Mouse (Mus musculus) right cerebral cortex, adult 2 months (tissue): ENCODE results near the gene Tomt.
"Not testable (repeated sequence)": the region's sequence is repeated elsewhere in the genome, so short reads cannot be mapped to it uniquely, and the experiment has no call there.

ENCODE experiments used
- DNase-seq, 2 experiments: peaks; one replicate each; pipeline ENCODE4 v3.0.0; 2021 to 2022; ENCODE audit warnings: low spot score in 2 of 2

Gene Tomt

GRCm38 (mm10) chr7:101906287-101906681 lies at the start of gene Tomt:
TSS of gene Tomt (minus strand) at chr7:101906359.
- no peak for DNase-seq

GRCm38 (mm10) chr7:101955862-101956261 lies 49.7 kb upstream of the Tomt start:
- DNase-seq: no peak

- no peak for DNase-seq
Measured at GRCm38 (mm10) chr7:101955276-101955675, 49.1 kb upstream of the Tomt start.

DNA sequence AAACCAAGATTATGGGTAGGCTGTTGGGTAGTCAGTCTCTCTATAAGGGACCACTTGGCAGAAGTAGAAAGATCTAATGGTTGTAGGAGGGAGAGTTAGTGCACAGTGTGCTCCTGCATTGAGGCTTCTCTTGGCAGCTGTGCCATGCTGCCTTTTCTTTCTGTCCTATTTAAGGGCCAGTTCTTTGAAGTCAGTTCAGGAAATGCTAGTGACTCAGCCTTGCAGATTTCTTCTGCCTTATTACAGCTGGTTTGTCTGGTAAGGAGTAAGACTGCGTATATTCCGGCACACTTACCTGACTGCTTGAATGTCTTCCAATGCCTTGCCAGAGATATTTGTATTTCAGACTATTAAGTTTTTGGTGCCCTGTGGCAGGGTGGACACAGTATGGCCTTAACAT lies 48.0 kb upstream of the Tomt start:
- DNase-seq: peak; percentile 18 to 20

DNA sequence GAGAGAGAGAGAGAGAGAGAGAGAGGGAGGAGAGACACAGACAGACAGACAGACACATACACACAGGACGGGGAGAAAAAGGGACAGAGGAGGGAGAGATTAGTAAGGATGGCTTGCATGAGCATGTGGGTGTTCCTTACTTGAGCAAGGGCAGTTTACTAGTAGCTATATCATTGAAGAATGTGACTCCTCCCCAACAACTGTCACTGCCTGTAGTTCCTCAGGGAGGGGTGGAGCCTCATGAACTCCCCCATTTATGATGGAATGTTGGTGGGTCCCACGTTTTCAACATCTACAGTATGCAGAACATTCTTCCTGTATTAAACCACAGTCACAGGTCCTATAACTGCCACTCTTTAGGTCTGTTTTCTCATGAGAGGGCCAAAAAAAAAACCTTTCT lies 45.9 kb upstream of the Tomt start:
- no peak for DNase-seq

GRCm38 (mm10) chr7:101951648-101952047 lies 45.5 kb upstream of the Tomt start:
- no peak for DNase-seq

DNA sequence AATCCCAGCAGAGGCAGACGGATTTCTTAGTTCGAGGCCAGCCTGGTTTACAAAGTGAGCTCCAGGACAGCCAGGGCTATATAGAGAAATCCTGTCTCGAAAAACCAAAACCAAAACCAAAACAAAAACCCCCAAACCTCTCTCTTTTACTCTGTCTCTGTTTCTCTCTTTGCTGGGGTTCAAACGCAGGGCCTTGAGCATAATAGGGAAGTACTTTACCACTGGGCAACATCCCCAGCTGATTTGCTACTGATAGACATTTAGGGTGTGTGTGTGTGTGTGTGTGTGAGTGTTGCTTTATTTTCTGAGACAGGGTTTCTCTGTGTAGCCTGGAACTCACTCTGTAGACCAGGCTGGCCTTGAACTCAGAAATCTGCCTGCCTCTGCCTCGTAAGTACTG lies 42.8 kb upstream of the Tomt start:
- not testable (repeated sequence) for DNase-seq

GRCm38 (mm10) chr7:101939758-101940157 lies 33.6 kb upstream of the Tomt start:
- no peak for DNase-seq

DNA sequence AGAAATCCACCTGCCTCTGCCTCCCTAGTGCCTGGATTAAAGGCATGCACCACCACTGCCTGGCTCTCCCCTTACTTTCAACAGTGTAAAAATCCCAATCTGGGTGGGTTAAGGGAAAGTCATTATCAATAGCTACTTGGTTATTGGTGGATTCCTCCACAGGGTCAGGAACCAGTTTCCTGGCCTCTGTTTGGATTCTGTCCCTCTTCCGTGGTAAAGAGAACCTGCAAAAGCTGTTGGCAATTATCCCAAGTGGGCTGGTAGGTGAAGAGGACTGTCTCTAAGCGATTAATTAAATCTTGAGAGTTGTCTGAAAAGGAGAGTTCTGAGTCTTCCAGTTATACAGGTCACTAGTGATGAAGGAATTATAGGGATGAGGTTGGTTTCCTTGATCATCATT lies 32.2 kb upstream of the Tomt start:
- DNase-seq: no peak

DNA sequence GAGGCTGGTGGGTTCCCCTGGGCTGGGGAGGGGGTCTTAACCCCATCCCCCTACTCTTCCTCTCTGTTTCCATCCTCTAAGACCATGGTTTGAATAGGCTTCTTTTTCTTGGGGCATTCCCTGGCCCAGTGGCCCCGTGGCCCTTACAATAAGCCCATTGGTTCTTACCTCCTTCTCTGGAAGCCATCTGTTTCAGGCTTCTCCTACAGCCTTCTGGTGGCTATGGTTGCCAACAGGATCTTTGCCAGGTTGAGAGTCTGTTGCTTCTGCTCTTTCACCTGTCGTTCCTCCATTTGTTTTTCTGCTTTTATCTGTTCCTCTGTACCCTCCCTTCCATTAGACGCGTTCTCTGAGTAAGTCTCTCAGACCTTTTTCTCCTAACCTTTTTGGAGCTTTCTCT lies 31.4 kb upstream of the Tomt start:
- peak in 1 of 2 experiments; percentile 17 for DNase-seq

GRCm38 (mm10) chr7:101936996-101937395 lies 30.8 kb upstream of the Tomt start:
- no peak for DNase-seq

GRCm38 (mm10) chr7:101935957-101936356 lies 29.8 kb upstream of the Tomt start:
- DNase-seq: no peak

DNA sequence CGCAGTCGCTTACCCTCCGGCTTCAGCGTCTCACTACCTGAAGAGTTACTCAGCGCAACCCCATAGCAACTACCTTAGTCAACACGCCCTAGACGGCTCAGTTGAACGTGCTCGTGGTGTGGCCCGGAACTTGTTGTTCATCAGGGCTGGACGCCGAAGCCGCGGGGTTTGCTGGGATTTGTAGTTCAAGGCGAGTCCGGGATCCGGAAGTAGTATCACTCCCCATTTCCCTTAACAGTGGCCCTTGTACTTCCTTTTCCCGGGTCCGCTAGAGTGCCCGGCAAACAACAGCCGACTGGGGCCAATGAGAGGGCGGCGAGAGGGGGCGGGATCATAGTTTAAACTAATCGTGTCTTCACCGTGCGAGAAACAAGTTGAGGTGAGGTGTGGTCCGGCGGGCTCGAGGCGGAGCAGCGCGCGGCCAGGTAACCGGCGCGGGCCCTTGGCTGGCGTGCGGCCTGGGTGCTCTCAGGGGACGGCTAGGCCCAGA lies 27.6 kb upstream of the Tomt start, which contains the start of the genes Lrrc51 and Numa1:
Gene Lrrc51 (minus strand): TSS at position 145 of the 490 bp plus-strand sequence.
Gene Numa1 (plus strand): TSS at position 361 of the 490 bp plus-strand sequence.
- DNase-seq: peak; percentile 98 to 99

DNA sequence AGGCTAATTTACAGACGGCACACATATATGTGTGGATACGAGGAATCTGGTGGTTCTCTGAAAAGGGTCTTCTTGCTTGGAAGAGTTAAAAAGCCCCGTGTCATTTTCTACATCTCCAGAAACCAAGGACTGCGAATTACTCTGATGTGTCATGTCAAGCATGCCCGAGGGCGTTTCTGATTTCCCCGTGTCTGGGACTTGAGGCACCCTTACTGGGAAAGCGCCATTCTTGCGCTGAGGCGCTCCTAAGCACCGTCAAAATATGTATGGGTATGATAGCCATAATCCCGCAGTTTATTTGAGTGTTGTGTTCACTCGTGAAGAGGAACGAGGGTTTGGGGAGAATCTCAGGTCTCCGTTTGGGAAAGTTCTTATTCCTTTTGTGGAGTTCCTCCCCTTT lies 27.1 kb upstream of the Tomt start:
- no peak for DNase-seq

DNA sequence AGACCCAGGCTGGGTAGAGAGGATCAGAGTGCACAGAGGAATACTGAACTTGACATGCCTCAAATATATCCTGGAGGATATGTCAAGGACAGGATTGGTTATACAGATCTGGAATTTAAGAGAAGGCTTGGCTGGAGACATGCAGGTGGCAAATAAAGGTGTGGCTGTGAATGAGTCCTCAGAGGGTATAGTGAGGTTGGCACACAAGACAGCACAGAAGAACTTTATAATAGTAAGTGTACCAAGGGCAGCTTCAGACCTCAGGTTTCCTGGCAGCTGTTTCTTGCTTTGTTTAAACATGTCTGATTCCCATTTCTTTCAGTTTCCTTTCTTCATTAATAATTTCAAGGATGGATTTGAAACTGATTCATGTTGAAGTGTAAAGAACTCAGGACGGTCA lies 26.4 kb upstream of the Tomt start:
- no peak for DNase-seq

GRCm38 (mm10) chr7:101928093-101928492 lies 21.9 kb upstream of the Tomt start:
- DNase-seq: no peak

- DNase-seq: not testable (repeated sequence)
Measured at GRCm38 (mm10) chr7:101925892-101926291, 19.7 kb upstream of the Tomt start.

DNA sequence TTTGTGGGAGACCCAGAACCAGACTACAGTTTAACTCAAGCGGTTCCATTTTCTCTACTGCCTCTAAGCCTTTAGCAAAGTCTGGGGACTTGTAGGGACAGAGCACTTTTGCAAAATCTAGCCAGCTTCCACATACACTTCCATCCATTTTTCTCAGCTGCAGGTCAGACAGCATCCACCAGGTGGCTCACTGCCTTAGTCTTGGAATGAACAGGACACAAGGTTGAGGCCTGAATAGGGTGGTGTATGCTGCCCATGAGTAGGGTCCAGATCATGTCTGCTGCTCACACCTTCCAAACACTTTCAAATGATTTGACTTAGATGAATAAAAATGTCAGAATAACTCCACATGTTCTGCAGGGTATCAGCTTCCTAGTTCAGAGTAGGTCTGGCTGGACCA lies 11.9 kb upstream of the Tomt start:
- DNase-seq: peak; percentile 75 to 81

DNA sequence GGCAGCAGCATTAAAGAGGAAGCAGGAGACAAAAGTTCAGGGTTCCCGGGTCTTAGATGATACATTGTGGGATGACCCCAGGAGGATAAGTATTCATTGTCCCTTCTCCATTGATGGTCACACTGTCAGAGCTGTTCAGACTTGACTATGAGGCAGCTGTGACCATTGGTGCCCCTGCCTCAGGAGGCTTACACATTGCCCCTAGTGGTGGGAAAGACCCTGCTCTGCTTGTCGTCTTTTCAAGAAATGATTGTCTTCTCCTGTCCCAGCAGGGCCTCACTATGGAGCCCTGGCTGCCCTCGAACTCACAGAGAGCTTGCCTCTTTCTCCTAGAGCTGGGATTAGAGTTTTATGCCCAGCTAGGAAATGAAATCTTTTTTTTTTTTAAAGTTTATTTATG lies 5.8 kb upstream of the Tomt start:
- DNase-seq: no peak

- no peak for DNase-seq
Measured at GRCm38 (mm10) chr7:101910138-101910537, 4.0 kb upstream of the Tomt start.

DNA sequence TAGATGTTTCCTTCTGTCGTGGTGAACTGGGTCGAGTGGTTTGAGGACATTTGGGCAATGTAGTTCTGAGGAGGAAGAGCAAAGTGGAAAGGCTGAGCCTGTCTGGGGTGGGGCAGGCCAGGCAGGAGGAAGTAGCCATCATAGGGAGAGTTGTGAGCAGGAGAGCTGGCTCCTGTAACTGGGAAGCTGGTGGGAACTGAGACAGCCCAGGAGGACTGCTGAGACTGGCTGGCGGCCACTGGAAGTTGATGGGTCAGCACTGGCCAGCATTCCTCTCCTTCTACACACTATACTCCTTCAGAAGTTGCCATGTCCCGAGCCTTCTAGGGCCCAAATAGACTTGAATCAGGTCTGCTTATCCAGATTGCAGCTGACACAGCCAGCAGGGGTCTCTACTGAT lies 2.2 kb upstream of the Tomt start:
- DNase-seq: no peak

GRCm38 (mm10) chr7:101906696-101907095 lies 537 bp upstream of the Tomt start:
- no peak for DNase-seq

DNA sequence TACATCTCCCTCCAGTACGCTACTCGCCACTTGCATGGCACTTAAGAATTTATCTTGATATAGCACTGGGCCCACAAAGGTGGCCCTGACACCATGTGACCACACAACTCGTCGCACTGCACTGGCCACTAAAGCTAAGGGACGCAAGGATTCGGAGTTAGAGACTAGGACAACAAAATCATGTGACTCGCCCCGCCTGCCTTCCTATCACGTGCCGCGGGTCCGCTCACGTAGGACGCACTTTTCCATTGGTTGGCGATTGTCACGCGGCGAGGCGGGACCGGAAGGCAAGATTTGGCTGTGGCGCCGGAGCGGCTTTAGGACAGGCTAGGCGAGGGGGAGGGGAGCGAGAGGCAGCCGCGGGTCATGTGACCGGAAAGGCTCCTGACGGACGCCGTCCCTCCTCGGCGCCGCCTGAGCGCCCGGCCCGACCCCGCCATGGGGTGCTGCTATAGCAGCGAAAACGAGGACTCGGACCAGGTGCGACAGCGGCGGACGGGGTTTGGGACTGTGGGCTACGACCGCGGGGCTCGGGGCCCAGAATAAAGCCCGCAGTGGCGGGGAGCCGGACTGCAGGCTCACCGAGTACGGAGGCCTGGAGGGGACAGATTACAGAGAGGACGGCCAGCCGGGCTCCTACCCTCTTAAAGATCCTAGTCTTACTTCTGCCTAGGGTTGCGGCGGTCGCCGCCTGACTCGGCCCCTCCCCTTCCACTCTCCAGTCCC lies 435 bp downstream of the Tomt start, which contains the start of gene Lamtor1:
Gene Lamtor1 (plus strand): TSS at position 344 of the 726 bp plus-strand sequence.
- peak; percentile 100 for DNase-seq

GRCm38 (mm10) chr7:101902846-101903245 lies 3.3 kb downstream of the Tomt start:
- DNase-seq: no peak
